Mouse (Mus musculus) embryonic facial prominence, embryonic 13.5 days (tissue): ENCODE data around the gene Gm5741. TPM values are rescaled to one million over a fixed set of nuclear protein-coding genes. Genes with fewer than 3 reads are reported as not detected.

Source experiments
- ATAC-seq: fragments of 200-750 bp; cut with Nextera tagmentation; 2 replicates; pipeline ENCODE4 v1.8.0; 2017; ENCODE audit warnings: low read depth; ENCODE audit not compliant: insufficient number of reproducible peaks, insufficient read depth, low FRiP score, low TSS enrichment
- H3K27ac ChIP-seq: fragments of 300-500 bp; sonication (generic); 2 replicates; pipeline ENCODE4 v1.5.1; 2015; ENCODE audit warnings: moderate library complexity, mild to moderate bottlenecking, inconsistent platforms
- H3K27me3 ChIP-seq: fragments of 300-500 bp; sonication (generic); 2 replicates; pipeline ENCODE4 v1.6.1; 2015; ENCODE audit warnings: mild to moderate bottlenecking, inconsistent platforms
- H3K36me3 ChIP-seq: fragments of 300-500 bp; sonication (generic); 2 replicates; pipeline ENCODE4 v1.6.1; 2015; ENCODE audit warnings: mild to moderate bottlenecking, inconsistent platforms
- H3K4me1 ChIP-seq: fragments of 300-500 bp; sonication (generic); 2 replicates; pipeline ENCODE4 v1.6.1; 2015; ENCODE audit warnings: inconsistent platforms
- H3K4me2 ChIP-seq: fragments of 300-500 bp; sonication (generic); 2 replicates; pipeline ENCODE4 v1.6.1; 2015; ENCODE audit warnings: moderate library complexity, mild to moderate bottlenecking, inconsistent platforms
- H3K4me3 ChIP-seq: fragments of 300-500 bp; sonication (generic); 2 replicates; pipeline ENCODE4 v1.5.1; 2015; ENCODE audit warnings: mild to moderate bottlenecking, inconsistent platforms
- H3K9ac ChIP-seq: fragments of 300-500 bp; sonication (generic); 2 replicates; pipeline ENCODE4 v1.6.1; 2015; ENCODE audit warnings: mild to moderate bottlenecking, inconsistent platforms
- H3K9me3 ChIP-seq: fragments of 300-500 bp; sonication (generic); 2 replicates; pipeline ENCODE4 v1.6.1; 2016; ENCODE audit warnings: inconsistent platforms
- WGBS: fragments of 180-500 bp; shearing (Covaris S2); methylation state at CpG from one replicate; pipeline ENCODE4 v1.1.7; 2015; ENCODE audit warnings: mixed read lengths; 5-methylcytosine and 5-hydroxymethylcytosine counted together
- polyA plus RNA-seq: library from polyadenylated mRNA; unstranded; fragments of >200 nt; fragmentation: Nextera tagmentation; extraction: Ambion mirVana; gene quantifications from 2 replicates; pipeline ENCODE4 v1.2.1, GENCODE M21; 2015

Gene Gm5741
- polyA plus RNA-seq, 1 experiment from 2014 or later, result 1.4 TPM

GRCm38 (mm10) chr8:85073041-85073612 is 5.3 kb upstream of the Gm5741 start:
- Histone ChIP-seq H3K9ac (peak overlapping the region; percentile 40; the same call in 1 of the 2 replicates), H3K9me3 (no peaks in the 10 kb centered on the region), H3K4me3 (peak overlapping the region; percentile 97; the same call in 1 of the 2 replicates), H3K4me1 (peaks cover 9% of the 10 kb centered on the region), H3K27ac (no peak overlapping the region), H3K4me2 (peak overlapping the region; percentile 76), H3K36me3 (peaks cover 52% of the 10 kb centered on the region), H3K27me3 (no peaks in the 10 kb centered on the region)
- 88% methylated on average over 15 of the region's 15 CpGs for WGBS
- ATAC-seq, result no peak

DNA sequence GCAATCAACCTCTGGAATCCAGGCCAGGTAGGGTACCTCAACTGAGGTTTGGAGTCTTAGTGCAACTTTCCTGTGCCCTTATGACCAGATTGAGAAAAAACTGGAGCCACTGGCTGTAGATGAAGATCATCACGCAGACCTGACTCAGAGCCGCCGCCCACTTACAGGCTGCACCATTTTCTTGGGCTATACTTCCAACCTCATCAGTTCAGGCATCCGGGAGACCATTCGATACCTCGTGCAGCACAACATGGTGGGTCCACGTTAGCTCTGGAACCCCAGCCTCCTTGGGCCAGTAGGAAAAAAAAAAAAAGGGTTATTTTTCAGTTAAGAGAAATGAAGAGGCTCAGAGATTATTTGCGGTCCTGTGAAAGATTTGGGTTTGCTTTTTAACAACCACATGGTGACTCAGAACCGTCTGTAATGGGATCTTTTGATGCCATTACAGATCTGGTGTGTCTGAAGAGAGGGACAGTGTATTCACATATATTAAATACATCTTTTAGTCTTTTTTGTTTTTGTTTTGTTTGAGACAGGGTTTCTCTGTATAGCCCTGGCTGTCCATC is 4.7 kb upstream of the Gm5741 start:
- 31% methylated on average over 9 of the region's 9 CpGs for WGBS
- Histone ChIP-seq H3K9ac (peak overlapping the region; percentile 94), H3K4me2 (peak overlapping the region; percentile 76), H3K27ac (peak overlapping the region; percentile 97), H3K36me3 (peaks cover 53% of the 10 kb centered on the region), H3K4me1 (peaks cover 9% of the 10 kb centered on the region), H3K9me3 (no peaks in the 10 kb centered on the region), H3K27me3 (no peaks in the 10 kb centered on the region), H3K4me3 (peak overlapping the region; percentile 97)
- peak; percentile 0; the same call in 1 of the 2 replicates for ATAC-seq

- Histone ChIP-seq H3K27ac (peak within 1 kb of the TSS; percentile 97), H3K36me3 (peaks cover 56% of the 10 kb centered on the region), H3K27me3 (no peaks in the 10 kb centered on the region), H3K4me3 (peak within 1 kb of the TSS; percentile 97), H3K9me3 (no peaks in the 10 kb centered on the region), H3K4me1 (peaks cover 9% of the 10 kb centered on the region), H3K9ac (peak within 1 kb of the TSS; percentile 94), H3K4me2 (peak within 1 kb of the TSS; percentile 76)
- under 1% methylated on average over 68 of the region's 68 CpGs for WGBS
- peak; percentile 72 for ATAC-seq
These were observed 3.9 kb upstream of the Gm5741 start, which contains the start of gene Dhps for GRCm38 (mm10) chr8:85071514-85072281. Gene Dhps, plus strand, starts transcription at chr8:85071757.

DNA sequence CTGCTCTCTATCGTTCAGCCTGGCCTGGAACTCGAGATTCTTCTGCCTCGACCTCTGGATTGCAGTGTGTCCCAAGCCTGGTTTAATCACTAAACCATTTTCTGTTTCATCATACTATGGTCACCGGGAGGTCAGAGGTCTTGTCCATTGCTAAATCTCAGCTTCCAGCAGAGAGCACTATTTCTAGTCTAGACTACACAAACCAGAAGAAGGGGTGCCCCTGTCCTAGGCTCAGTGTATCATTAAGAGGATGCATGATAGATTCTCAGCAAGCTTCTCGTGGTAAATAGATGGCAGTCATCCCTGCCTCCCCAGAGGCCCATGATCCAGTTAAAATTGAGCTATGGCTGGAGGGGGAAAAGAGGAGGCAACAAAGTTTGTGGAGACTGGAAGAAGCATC is 3.3 kb upstream of the Gm5741 start:
- Histone ChIP-seq H3K9me3 (no peaks in the 10 kb centered on the region), H3K9ac (peak overlapping the region; percentile 94), H3K4me2 (peak overlapping the region; percentile 76), H3K36me3 (peaks cover 56% of the 10 kb centered on the region), H3K27me3 (no peaks in the 10 kb centered on the region), H3K4me1 (peaks cover 9% of the 10 kb centered on the region), H3K4me3 (peak overlapping the region; percentile 97), H3K27ac (peak overlapping the region; percentile 97)
- no peak for ATAC-seq
- 77% methylated on average over 5 of the region's 5 CpGs for WGBS

DNA sequence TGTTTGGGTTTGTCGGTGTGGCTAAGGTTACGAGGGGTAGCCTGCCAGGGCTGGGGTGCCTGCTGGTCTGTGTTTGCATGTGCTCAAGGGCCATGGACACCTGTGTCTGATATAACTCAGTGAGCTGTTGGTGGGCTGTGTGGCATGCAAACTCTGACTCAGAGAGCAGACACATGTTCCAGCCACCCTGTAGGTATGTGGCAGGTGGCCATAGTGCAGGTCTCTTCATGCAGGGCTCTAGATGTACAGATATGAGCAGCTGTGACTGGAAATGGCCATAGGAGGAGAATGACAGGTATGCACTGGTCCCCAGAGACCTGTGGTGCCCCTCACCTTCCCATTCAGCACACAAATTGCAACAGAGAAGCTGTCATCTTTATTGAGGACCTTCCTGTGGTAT is 627 bp downstream of the Gm5741 start:
- no peak for ATAC-seq

DNA sequence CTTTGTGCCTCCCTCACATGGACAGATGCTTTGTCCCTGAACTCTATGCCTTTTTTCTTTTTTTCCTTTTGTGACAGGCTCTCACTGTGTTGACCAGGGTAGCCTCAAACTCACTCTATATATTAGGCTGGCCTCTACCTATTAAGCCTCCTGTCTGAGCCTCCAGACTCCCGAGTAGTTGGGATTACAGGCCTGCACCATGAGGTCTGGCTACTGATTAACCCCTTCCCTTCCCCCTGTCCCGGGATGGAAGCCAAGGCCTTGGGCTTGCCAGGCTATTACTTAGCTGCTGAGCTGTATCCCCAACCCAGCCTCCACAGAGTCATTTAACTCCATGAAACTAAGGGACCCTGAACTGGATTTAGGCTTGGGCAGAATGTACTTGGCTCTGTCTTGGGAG is 2.6 kb downstream of the Gm5741 start:
- Histone ChIP-seq H3K27me3 (no peaks in the 10 kb centered on the region), H3K4me1 (peaks cover 17% of the 10 kb centered on the region), H3K4me3 (no peak overlapping the region), H3K36me3 (peaks cover 44% of the 10 kb centered on the region), H3K9ac (no peak overlapping the region), H3K27ac (no peak overlapping the region), H3K9me3 (no peaks in the 10 kb centered on the region), H3K4me2 (no peak overlapping the region)
- WGBS, result 50% methylated on average over 2 of the region's 2 CpGs
- ATAC-seq, result no peak

More for the DNA sequence above, 627 bp downstream of the Gm5741 start:
- Histone ChIP-seq H3K36me3 (peaks cover 41% of the 10 kb centered on the region), H3K27me3 (no peaks in the 10 kb centered on the region), H3K4me3 (no peak overlapping the region), H3K4me1 (peaks cover 5% of the 10 kb centered on the region), H3K9me3 (no peaks in the 10 kb centered on the region), H3K27ac (no peak overlapping the region), H3K4me2 (no peak overlapping the region), H3K9ac (no peak overlapping the region)
- WGBS, result 90% methylated on average over 2 of the region's 2 CpGs

- peaks cover 17% of the 10 kb centered on the region for H3K4me1 ChIP-seq
- ATAC-seq, result no peak
- 92% methylated on average over 4 of the region's 4 CpGs for WGBS
- peaks cover 37% of the 10 kb centered on the region for H3K36me3 ChIP-seq
- H3K9me3 ChIP-seq, result no peaks in the 10 kb centered on the region
- H3K4me2 ChIP-seq, result no peak overlapping the region
- no peak overlapping the region for H3K27ac ChIP-seq
- H3K27me3 ChIP-seq, result no peaks in the 10 kb centered on the region
- no peak overlapping the region for H3K4me3 ChIP-seq
- no peak overlapping the region for H3K9ac ChIP-seq
These were observed 5.2 kb downstream of the Gm5741 start for GRCm38 (mm10) chr8:85062603-85063002.

- Histone ChIP-seq H3K27me3 (no peaks in the 10 kb centered on the region), H3K4me2 (peak within 1 kb of the TSS; percentile 91), H3K9ac (peak within 1 kb of the TSS; percentile 86), H3K36me3 (peaks cover 33% of the 10 kb centered on the region), H3K9me3 (no peaks in the 10 kb centered on the region), H3K27ac (0 out of 2 replicates have a peak within 1 kb of the TSS, but pooled peaks have one; percentile 60), H3K4me1 (peaks cover 17% of the 10 kb centered on the region), H3K4me3 (peak within 1 kb of the TSS; percentile 87)
- ATAC-seq, result peak; percentile 83
- WGBS, result 1% methylated on average over 53 of the region's 53 CpGs
These were observed 7.7 kb downstream of the Gm5741 start, which contains the start of gene Fbxw9 for GRCm38 (mm10) chr8:85059879-85060616. Gene Fbxw9, plus strand, starts transcription at chr8:85060055.

- Histone ChIP-seq H3K9me3 (no peaks in the 10 kb centered on the region), H3K36me3 (peaks cover 55% of the 10 kb centered on the region), H3K27me3 (no peaks in the 10 kb centered on the region), H3K4me1 (peaks cover 17% of the 10 kb centered on the region), H3K4me3 (no peak overlapping the region), H3K4me2 (no peak overlapping the region), H3K9ac (no peak overlapping the region), H3K27ac (no peak overlapping the region)
- 82% methylated on average over 7 of the region's 7 CpGs for WGBS
- ATAC-seq, result no peak
These were observed 10.4 kb downstream of the Gm5741 start for GRCm38 (mm10) chr8:85057367-85057766.

DNA sequence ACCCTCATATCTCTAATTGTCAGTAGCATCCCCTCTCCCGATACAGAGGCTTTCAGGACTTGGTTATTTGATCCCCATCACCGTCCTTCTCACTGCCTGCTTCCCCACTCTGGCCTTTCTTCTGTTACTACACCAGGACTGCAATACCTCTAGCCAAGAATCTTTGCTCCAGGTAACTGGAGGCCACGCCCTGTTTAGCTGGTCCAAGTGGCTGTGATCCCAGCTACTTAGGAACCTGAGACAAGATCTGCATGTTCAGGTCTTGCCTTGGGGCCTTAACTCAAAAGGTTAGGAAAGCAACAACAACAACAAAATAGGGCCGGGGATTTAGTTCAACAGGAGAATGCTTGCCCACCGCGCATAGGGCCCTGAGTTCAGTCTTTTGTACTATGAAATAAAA is 24.2 kb downstream of the Gm5741 start:
- Histone ChIP-seq H3K9me3 (no peaks in the 10 kb centered on the region), H3K36me3 (peaks cover 88% of the 10 kb centered on the region), H3K27ac (no peak overlapping the region), H3K27me3 (no peaks in the 10 kb centered on the region), H3K4me1 (peaks cover 16% of the 10 kb centered on the region), H3K9ac (no peak overlapping the region), H3K4me3 (no peak overlapping the region), H3K4me2 (no peak overlapping the region)
- ATAC-seq, result no peak
- 86% methylated on average over 6 of the region's 6 CpGs for WGBS
